Mouse (Mus musculus) stomach, embryonic 16.5 days (tissue): ENCODE measurements around the gene Mndal. TPM values are rescaled to one million over a fixed set of nuclear protein-coding genes. Genes with fewer than 3 reads are reported as not detected.
"Not testable (repeated sequence)": the region's sequence is repeated elsewhere in the genome, so short reads cannot be mapped to it uniquely, and the experiment has no call there.

Source experiments
- ATAC-seq: fragments of 200-750 bp; cut with Nextera tagmentation; 2 replicates; pipeline ENCODE4 v1.8.0; 2017; ENCODE audit warnings: moderate number of reproducible peaks, moderate TSS enrichment; ENCODE audit not compliant: insufficient read depth, low FRiP score
- H3K27ac ChIP-seq: fragments of 300-500 bp; sonication (generic); 2 replicates; pipeline ENCODE4 v1.5.1; 2014; ENCODE audit warnings: low read length
- H3K27me3 ChIP-seq: fragments of 300-500 bp; sonication (generic); 2 replicates; pipeline ENCODE4 v1.6.1; 2014; ENCODE audit warnings: low read length, control low read depth, mixed read lengths; ENCODE audit not compliant: control insufficient read depth, insufficient read depth
- H3K36me3 ChIP-seq: fragments of 300-500 bp; sonication (generic); 2 replicates; pipeline ENCODE4 v1.6.1; 2014; ENCODE audit warnings: low read length; ENCODE audit not compliant: control insufficient read depth, insufficient read depth
- H3K4me1 ChIP-seq: fragments of 300-500 bp; sonication (generic); 2 replicates; pipeline ENCODE4 v1.6.1; 2014; ENCODE audit warnings: low read length, control low read depth, mixed read lengths; ENCODE audit not compliant: control insufficient read depth, insufficient read depth
- H3K4me2 ChIP-seq: fragments of 300-500 bp; sonication (generic); 2 replicates; pipeline ENCODE4 v1.6.1; 2014; ENCODE audit warnings: low read depth, low read length, mixed read lengths
- H3K4me3 ChIP-seq: fragments of 300-500 bp; sonication (generic); replicated peaks from 2 replicates; pipeline ENCODE4 v1.5.1; 2014; ENCODE audit warnings: mild to moderate bottlenecking, low read length
- H3K9ac ChIP-seq: fragments of 300-500 bp; sonication (generic); 2 replicates; pipeline ENCODE4 v1.6.1; 2014; ENCODE audit warnings: low read length
- H3K9me3 ChIP-seq: fragments of 300-500 bp; sonication (generic); replicated peaks from 2 replicates; pipeline ENCODE4 v1.6.1; 2016; ENCODE audit warnings: low read length, control low read depth; ENCODE audit not compliant: control insufficient read depth
- WGBS: fragments of 180-500 bp; shearing (Covaris S2); extraction: QIAGEN DNeasy Blood & Tissue Kit; methylation state at CpG from one replicate; pipeline ENCODE4 v1.1.7; 2014; 5-methylcytosine and 5-hydroxymethylcytosine counted together
- polyA plus RNA-seq: library from polyadenylated mRNA; unstranded; fragments of >200 nt; fragmentation: Nextera tagmentation; extraction: Ambion mirVana; gene quantifications from 2 replicates; pipeline ENCODE4 v1.2.1, GENCODE M21; 2015

The Mndal gene
- polyA plus RNA-seq, 1 experiment from 2014 or later: 5.4 TPM

DNA sequence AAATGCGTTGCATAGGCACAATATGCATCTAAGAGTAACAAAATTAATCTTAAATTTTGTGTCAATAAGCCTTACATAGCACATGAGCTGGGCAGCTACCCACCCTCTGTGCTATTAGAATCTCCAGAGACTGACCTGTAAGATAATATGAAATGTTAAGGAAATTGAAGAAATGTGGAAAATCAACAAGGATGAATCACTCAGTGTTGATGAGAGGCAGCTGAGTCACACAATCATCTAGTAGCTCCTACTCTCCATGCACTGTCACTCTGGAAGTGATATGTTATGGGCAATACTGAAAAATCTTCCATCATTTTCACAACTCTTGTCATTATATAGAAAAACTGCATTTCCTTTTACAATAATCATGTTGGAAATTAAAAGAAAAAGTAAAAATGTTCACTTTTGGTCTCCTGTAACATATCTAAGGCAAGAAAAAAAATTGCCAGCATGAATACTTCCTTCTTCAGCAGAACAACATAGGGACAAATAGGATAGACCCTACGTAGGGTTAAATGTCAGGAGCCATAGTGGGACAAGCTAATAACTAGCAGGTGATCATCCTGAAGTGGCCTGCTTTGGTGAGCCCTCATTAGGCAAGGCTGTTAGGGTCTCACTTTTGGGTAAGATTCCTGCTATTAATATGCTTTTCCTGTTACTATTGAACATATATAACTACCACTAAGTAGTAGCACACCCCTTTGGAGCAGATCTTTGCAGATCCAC, 12.9 kb upstream of the Mndal start:
- H3K27ac ChIP-seq: no peak overlapping the region
- ATAC-seq: no peak
- no peak overlapping the region for H3K9ac ChIP-seq
- no peaks in the 10 kb centered on the region for H3K9me3 ChIP-seq
- H3K27me3 ChIP-seq: no peaks in the 10 kb centered on the region
- WGBS: 82% methylated on average over 2 of the region's 2 CpGs
- no peaks in the 10 kb centered on the region for H3K36me3 ChIP-seq
- no peaks in the 10 kb centered on the region for H3K4me1 ChIP-seq
- no peak overlapping the region for H3K4me2 ChIP-seq
- H3K4me3 ChIP-seq: no peak overlapping the region

- H3K27ac ChIP-seq: no peak overlapping the region
- H3K27me3 ChIP-seq: no peaks in the 10 kb centered on the region
- 74% methylated on average over 1 of the region's 1 CpGs for WGBS
- H3K4me1 ChIP-seq: no peaks in the 10 kb centered on the region
- no peak for ATAC-seq
- no peak overlapping the region for H3K4me2 ChIP-seq
- no peaks in the 10 kb centered on the region for H3K36me3 ChIP-seq
- no peaks in the 10 kb centered on the region for H3K9me3 ChIP-seq
- H3K4me3 ChIP-seq: no peak overlapping the region
- H3K9ac ChIP-seq: no peak overlapping the region
Observed at GRCm38 (mm10) chr1:173953563-173953962, 11.3 kb upstream of the Mndal start.

GRCm38 (mm10) chr1:173949044-173949443, 6.8 kb upstream of the Mndal start:
- H3K4me2 ChIP-seq, H3K36me3 ChIP-seq, ATAC-seq, H3K4me1 ChIP-seq, H3K9me3 ChIP-seq, H3K27me3 ChIP-seq, H3K9ac ChIP-seq, H3K4me3 ChIP-seq, H3K27ac ChIP-seq: not testable (repeated sequence)
- 78% methylated on average over 2 of the region's 2 CpGs for WGBS

DNA sequence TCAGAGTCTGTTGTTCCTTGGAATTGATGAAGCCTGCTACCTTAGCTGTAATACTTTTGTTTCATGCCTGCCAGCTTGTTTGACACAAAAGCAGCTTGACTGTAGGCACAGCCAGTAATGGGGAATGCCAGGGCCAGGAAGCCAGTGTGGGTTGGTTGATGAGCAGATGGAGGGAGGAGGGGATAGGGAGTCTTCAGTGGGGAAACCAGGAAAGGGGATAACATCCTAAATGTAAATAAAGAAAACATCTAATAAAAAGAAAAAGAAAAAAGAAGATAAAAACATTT, 432 bp upstream of the Mndal start:
- H3K4me2 ChIP-seq, H3K4me1 ChIP-seq, H3K36me3 ChIP-seq, H3K9me3 ChIP-seq, ATAC-seq, H3K27ac ChIP-seq, H3K4me3 ChIP-seq, H3K27me3 ChIP-seq, H3K9ac ChIP-seq: not testable (repeated sequence)

- 88% methylated on average over 2 of the region's 2 CpGs for WGBS
- not testable (repeated sequence) for H3K9me3 ChIP-seq, H3K4me2 ChIP-seq, H3K27me3 ChIP-seq, H3K4me1 ChIP-seq, H3K4me3 ChIP-seq, ATAC-seq, H3K27ac ChIP-seq, H3K36me3 ChIP-seq, H3K9ac ChIP-seq
Observed at GRCm38 (mm10) chr1:173941522-173941921, 769 bp downstream of the Mndal start.

- not testable (repeated sequence) for H3K27ac ChIP-seq, H3K9me3 ChIP-seq, H3K4me2 ChIP-seq, H3K36me3 ChIP-seq, H3K9ac ChIP-seq, H3K4me1 ChIP-seq, ATAC-seq, H3K27me3 ChIP-seq, H3K4me3 ChIP-seq
- 67% methylated on average over 3 of the region's 3 CpGs for WGBS
Observed at GRCm38 (mm10) chr1:173919279-173919678, 23.0 kb downstream of the Mndal start.

GRCm38 (mm10) chr1:173914559-173914958, 27.7 kb downstream of the Mndal start:
- Histone ChIP-seq H3K4me2 (no peak overlapping the region), H3K36me3 (no peaks in the 10 kb centered on the region), H3K27ac (no peak overlapping the region), H3K9me3 (no peaks in the 10 kb centered on the region), H3K4me3 (no peak overlapping the region), H3K4me1 (no peaks in the 10 kb centered on the region), H3K9ac (no peak overlapping the region), H3K27me3 (no peaks in the 10 kb centered on the region)
- WGBS: 78% methylated on average over 2 of the region's 2 CpGs
- ATAC-seq: no peak

DNA sequence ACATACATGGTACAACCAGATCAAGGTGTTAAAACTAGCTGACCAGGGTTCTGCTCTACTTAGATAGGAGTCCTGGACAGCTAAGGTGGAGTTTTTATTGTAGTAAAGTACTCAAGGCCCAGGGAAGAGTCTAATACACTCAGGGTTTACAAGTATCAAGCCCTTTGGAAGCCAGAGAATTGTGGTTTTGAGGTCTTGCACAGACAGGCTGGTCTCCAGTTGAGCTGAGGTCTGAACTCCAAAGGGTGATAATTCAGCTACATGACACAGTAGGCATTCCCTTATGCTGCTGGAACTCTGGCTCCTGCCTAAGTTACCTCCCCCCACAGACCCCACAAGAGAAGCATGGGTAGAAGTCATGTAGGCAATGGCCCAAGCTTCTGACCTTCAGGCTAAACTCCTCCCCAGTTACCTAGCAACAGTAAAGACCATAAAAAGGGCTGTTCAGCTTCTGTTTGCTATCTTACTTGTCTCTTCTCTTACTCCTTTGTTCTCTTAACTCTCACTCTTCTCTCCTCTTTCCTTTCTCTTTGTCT, 29.0 kb downstream of the Mndal start:
- H3K4me2 ChIP-seq, H3K36me3 ChIP-seq, H3K9ac ChIP-seq, H3K27ac ChIP-seq, H3K4me3 ChIP-seq, H3K27me3 ChIP-seq, H3K9me3 ChIP-seq, H3K4me1 ChIP-seq, ATAC-seq: not testable (repeated sequence)

DNA sequence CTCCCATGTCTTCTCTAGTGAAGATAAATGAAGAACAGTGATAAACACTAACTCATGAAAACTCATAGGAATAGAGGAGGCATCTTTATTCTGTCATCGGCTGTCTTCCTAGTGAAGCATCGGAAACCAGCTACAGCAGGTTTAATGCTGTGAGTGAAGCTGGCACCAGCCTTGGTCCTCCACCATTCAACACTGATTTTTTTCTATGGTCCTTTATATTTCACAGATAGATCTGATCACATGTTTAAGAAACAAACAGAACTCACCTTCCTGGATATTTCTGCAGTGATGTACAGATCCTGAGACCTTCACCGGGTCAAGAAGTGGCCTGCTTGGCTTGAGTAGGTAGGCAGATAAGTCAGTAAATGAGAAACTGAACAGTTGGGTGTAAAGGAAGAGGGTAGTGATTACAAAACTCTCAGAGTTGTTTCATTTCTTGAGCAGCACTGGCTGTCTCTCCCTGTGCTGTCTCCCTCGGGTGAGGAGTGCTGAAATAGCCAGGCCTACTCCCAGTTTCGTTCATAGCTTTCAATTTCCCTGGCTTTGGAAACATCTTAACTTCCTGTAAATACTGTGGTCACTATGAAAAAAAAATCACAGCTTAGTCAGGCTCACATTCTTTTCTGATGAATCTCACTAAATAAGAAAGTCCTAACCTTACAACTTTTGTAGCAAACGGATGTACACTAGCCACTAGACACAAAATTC, 29.6 kb downstream of the Mndal start, which contains the start of gene Ifi211:
Gene Ifi211, minus strand, starts transcription at position 499 of the 708 bp plus-strand sequence.
- H3K36me3 ChIP-seq, ATAC-seq, H3K9ac ChIP-seq, H3K4me1 ChIP-seq, H3K4me3 ChIP-seq, H3K27me3 ChIP-seq, H3K27ac ChIP-seq, H3K9me3 ChIP-seq, H3K4me2 ChIP-seq: not testable (repeated sequence)
- WGBS: 69% methylated on average over 6 of the region's 6 CpGs
